Mouse (Mus musculus) erythroblast, embryonic 14.5 days (primary cell): Measurements from ENCODE around the gene Olfr476.

ENCODE experiments used
- GATA1 ChIP-seq: IDR thresholded peaks from 2 replicates; pipeline ENCODE4 v1.6.1; 2012; ENCODE audit warnings: low read length, inconsistent platforms, mixed read lengths
- TAL1 ChIP-seq: IDR thresholded peaks from 3 replicates; pipeline ENCODE4 v1.6.1; 2012; ENCODE audit warnings: low read length, inconsistent platforms, mixed read lengths

GRCm38 (mm10) chr7:107954343-107954742, 10.3 kb upstream of the Olfr476 start, which contains the start of gene Olfr474:
- TF ChIP-seq GATA1 (no peak), TAL1 (no peak)
